Mouse (Mus musculus) intestine, postnatal 0 days (tissue): ENCODE measurements around the gene Gpn3. TPM values are rescaled to one million over a fixed set of nuclear protein-coding genes. Genes with fewer than 3 reads are reported as not detected.
A peak's percentile ranks its signal among the peaks of the same experiment; 100 is the strongest.
"Not testable (repeated sequence)": the region's sequence is repeated elsewhere in the genome, so short reads cannot be mapped to it uniquely, and the experiment has no call there.

ENCODE experiments used
- ATAC-seq: fragments of 200-750 bp; cut with Nextera tagmentation; 2 replicates; pipeline ENCODE4 v1.8.0; 2017; ENCODE audit warnings: mild to moderate bottlenecking, moderate TSS enrichment, moderate library complexity
- H3K27ac ChIP-seq: fragments of 300-500 bp; sonication (generic); 2 replicates; pipeline ENCODE4 v1.5.1; 2014; ENCODE audit warnings: mild to moderate bottlenecking, low read depth, low read length, moderate library complexity
- H3K27me3 ChIP-seq: fragments of 300-500 bp; sonication (generic); replicated peaks from 2 replicates; pipeline ENCODE4 v1.6.1; 2014; ENCODE audit warnings: low read length, mixed read lengths; ENCODE audit not compliant: control insufficient read depth, insufficient read depth
- H3K36me3 ChIP-seq: fragments of 300-500 bp; sonication (generic); 2 replicates; pipeline ENCODE4 v1.6.1; 2014; ENCODE audit warnings: mild to moderate bottlenecking, moderate library complexity; ENCODE audit not compliant: control insufficient read depth, insufficient read depth
- H3K4me1 ChIP-seq: fragments of 300-500 bp; sonication (generic); replicated peaks from 2 replicates; pipeline ENCODE4 v1.6.1; 2014; ENCODE audit warnings: antibody characterized with exemption, low read length, mixed read lengths; ENCODE audit not compliant: control insufficient read depth, insufficient read depth
- H3K4me2 ChIP-seq: fragments of 300-500 bp; sonication (generic); replicated peaks from 2 replicates; pipeline ENCODE4 v1.6.1; 2014; ENCODE audit warnings: low read depth, mild to moderate bottlenecking, moderate library complexity
- H3K4me3 ChIP-seq: fragments of 300-500 bp; sonication (generic); 2 replicates; pipeline ENCODE4 v1.5.1; 2014; ENCODE audit warnings: low read depth, low read length
- H3K9ac ChIP-seq: fragments of 300-500 bp; sonication (generic); 2 replicates; pipeline ENCODE4 v1.6.1; 2014; ENCODE audit warnings: mild to moderate bottlenecking, low read depth, low read length
- H3K9me3 ChIP-seq: fragments of 300-500 bp; sonication (generic); 2 replicates; pipeline ENCODE4 v1.6.1; 2016; ENCODE audit warnings: mixed run types; ENCODE audit not compliant: control insufficient read depth
- CTCF ChIP-seq: sonication (generic); IDR thresholded peaks from 2 replicates; pipeline ENCODE4 v1.5.1; 2016; ENCODE audit warnings: low read depth, mild to moderate bottlenecking, control low read depth, antibody characterized with exemption, moderate library complexity
- WGBS: fragments of 180-500 bp; shearing (Covaris S2); extraction: QIAGEN DNeasy Blood & Tissue Kit; methylation state at CpG from one replicate; pipeline ENCODE4 v1.1.7; 2014; 5-methylcytosine and 5-hydroxymethylcytosine counted together
- polyA plus RNA-seq: library from polyadenylated mRNA; unstranded; fragments of >200 nt; fragmentation: Nextera tagmentation; extraction: Ambion mirVana; gene quantifications from 2 replicates; pipeline ENCODE4 v1.2.1, GENCODE M21; 2015

Gene Gpn3
- polyA plus RNA-seq, 1 experiment from 2014 or later, result 37.3 TPM

GRCm38 (mm10) chr5:122411892-122412291 lies 40.2 kb downstream of the Gpn3 start:
- Histone ChIP-seq H3K9me3 (no peaks in the 10 kb centered on the region), H3K4me1 (no peaks in the 10 kb centered on the region), H3K27me3 (no peaks in the 10 kb centered on the region), H3K4me2 (no peak overlapping the region), H3K27ac (no peak overlapping the region; the same call in 1 of the 2 replicates), H3K4me3 (no peak overlapping the region), H3K9ac (no peak overlapping the region), H3K36me3 (peaks cover 6% of the 10 kb centered on the region; the same call in 1 of the 2 replicates)
- WGBS, result 65% methylated on average over 5 of the region's 5 CpGs
- ATAC-seq, result no peak
- TF ChIP-seq CTCF, result no peak

- no peak overlapping the region for H3K4me2 ChIP-seq
- no peak overlapping the region for H3K4me3 ChIP-seq
- peaks cover 6% of the 10 kb centered on the region; the same call in 1 of the 2 replicates for H3K36me3 ChIP-seq
- 48% methylated on average over 6 of the region's 6 CpGs for WGBS
- H3K9ac ChIP-seq, result no peak overlapping the region
- no peaks in the 10 kb centered on the region for H3K9me3 ChIP-seq
- H3K27me3 ChIP-seq, result no peaks in the 10 kb centered on the region
- TF ChIP-seq CTCF, result no peak
- ATAC-seq, result no peak
- H3K4me1 ChIP-seq, result no peaks in the 10 kb centered on the region
- H3K27ac ChIP-seq, result no peak overlapping the region
Measured at GRCm38 (mm10) chr5:122412826-122413225, 41.1 kb downstream of the Gpn3 start.

- 83% methylated on average over 5 of the region's 5 CpGs for WGBS
- no peak for TF ChIP-seq CTCF
- Histone ChIP-seq H3K4me2 (no peak overlapping the region), H3K4me3 (no peak overlapping the region), H3K4me1 (no peaks in the 10 kb centered on the region), H3K27me3 (no peaks in the 10 kb centered on the region), H3K9me3 (no peaks in the 10 kb centered on the region), H3K36me3 (peaks cover 6% of the 10 kb centered on the region; the same call in 1 of the 2 replicates), H3K27ac (no peak overlapping the region), H3K9ac (no peak overlapping the region)
- no peak for ATAC-seq
Measured at GRCm38 (mm10) chr5:122414351-122414750, 42.7 kb downstream of the Gpn3 start.

- H3K9me3 ChIP-seq, result no peaks in the 10 kb centered on the region
- H3K27me3 ChIP-seq, result no peaks in the 10 kb centered on the region
- H3K4me3 ChIP-seq, result no peak overlapping the region
- H3K4me2 ChIP-seq, result no peak overlapping the region
- 91% methylated on average over 12 of the region's 12 CpGs for WGBS
- TF ChIP-seq CTCF, result no peak
- no peaks in the 10 kb centered on the region for H3K4me1 ChIP-seq
- no peaks in the 10 kb centered on the region; the same call in 1 of the 2 replicates for H3K36me3 ChIP-seq
- H3K27ac ChIP-seq, result no peak overlapping the region
- ATAC-seq, result no peak
- no peak overlapping the region for H3K9ac ChIP-seq
Measured at GRCm38 (mm10) chr5:122415465-122415864, 43.8 kb downstream of the Gpn3 start.

GRCm38 (mm10) chr5:122420676-122421075 lies 49.0 kb downstream of the Gpn3 start:
- peak overlapping the region; percentile 75; the same call in 1 of the 2 replicates for H3K4me2 ChIP-seq
- H3K9me3 ChIP-seq, H3K4me3 ChIP-seq, H3K36me3 ChIP-seq, H3K4me1 ChIP-seq, H3K27ac ChIP-seq, H3K9ac ChIP-seq, H3K27me3 ChIP-seq: not testable (repeated sequence)
- 40% methylated on average over 4 of the region's 4 CpGs for WGBS
- peak; percentile 81 for ATAC-seq

GRCm38 (mm10) chr5:122421271-122422068 lies 49.8 kb downstream of the Gpn3 start, which contains the start of gene Anapc7:
Gene Anapc7 (plus strand): TSS chr5:122421693.
- no peaks in the 10 kb centered on the region for H3K9me3 ChIP-seq
- ATAC-seq, result no peak
- no peaks in the 10 kb centered on the region for H3K36me3 ChIP-seq
- no peaks in the 10 kb centered on the region for H3K27me3 ChIP-seq
- H3K4me3 ChIP-seq, result peak within 1 kb of the TSS; percentile 95
- no peaks in the 10 kb centered on the region for H3K4me1 ChIP-seq
- TF ChIP-seq CTCF, result peak; percentile 55
- peak within 1 kb of the TSS; percentile 75 for H3K4me2 ChIP-seq
- H3K27ac ChIP-seq, result peak within 1 kb of the TSS; percentile 76
- peak within 1 kb of the TSS; percentile 96 for H3K9ac ChIP-seq
- WGBS, result 12% methylated on average over 17 of the region's 17 CpGs
